ENCODE assay signal across 9 mouse cellular contexts in genomic region chr10:80744262-80744661, GRCm38 (mm10). TPM values are rescaled to one million over a fixed set of nuclear protein-coding genes. Genes with fewer than 3 reads are reported as not detected.
DNase-seq lines count a peak whose midpoint lies in the region; ATAC-seq lines count a peak whose summit lies in the region.
"Had no signal": no experiment of that assay in that cellular context is flagged by ENCODE, and none has a peak within 500 bp of the region (broad histone marks: within the 10 kb centered on the region; RNA-seq: fewer than 3 reads in every experiment).

No protein-coding gene starts in this region.

- no peak overlapping the region for H3K4me3 ChIP-seq in heart, embryonic 11.5 days (ENCODE audit: low read depth, low read length)
- no peak overlapping the region for H3K4me3 ChIP-seq in intestine, embryonic 16.5 days (ENCODE audit: low read length)
- no peak overlapping the region for H3K4me3 ChIP-seq in hindbrain, embryonic 12.5 days
- H3K4me3 ChIP-seq: midbrain, embryonic 12.5 days had no signal

- ATAC-seq in heart, embryonic 11.5 days (replicated peaks; ENCODE audit: insufficient number of reproducible peaks, low FRiP score, low TSS enrichment), result 0 out of 2 replicates have a peak, but pooled peaks have one; percentile 27
- no peak for ATAC-seq in intestine, embryonic 16.5 days
- ATAC-seq in hindbrain, embryonic 12.5 days (ENCODE audit: low FRiP score), result no peak

- no peaks in the 10 kb centered on the region for H3K36me3 ChIP-seq in heart, embryonic 11.5 days (ENCODE audit: control insufficient read depth, insufficient read depth, low read length)
- no peaks in the 10 kb centered on the region for H3K36me3 ChIP-seq in intestine, embryonic 16.5 days (ENCODE audit: control insufficient read depth, insufficient read depth, low read length)
- H3K36me3 ChIP-seq in hindbrain, embryonic 12.5 days, result no peaks in the 10 kb centered on the region
- H3K36me3 ChIP-seq: midbrain, embryonic 12.5 days had no signal

- 31% methylated on average over 5 of the region's 5 CpGs for WGBS in heart, embryonic 11.5 days (ENCODE audit: insufficient replicate concordance)
- WGBS in intestine, embryonic 16.5 days, result 40% methylated on average over 5 of the region's 5 CpGs
- WGBS in hindbrain, embryonic 12.5 days, result 42% methylated on average over 5 of the region's 5 CpGs

- H3K9ac ChIP-seq in heart, embryonic 11.5 days (ENCODE audit: low read depth, low read length), result no peak overlapping the region
- H3K9ac ChIP-seq in intestine, embryonic 16.5 days (ENCODE audit: low read depth, low read length), result no peak overlapping the region
- H3K9ac ChIP-seq in hindbrain, embryonic 12.5 days, result no peak overlapping the region
- H3K9ac ChIP-seq: midbrain, embryonic 12.5 days had no signal

- H3K4me1 ChIP-seq in heart, embryonic 11.5 days (ENCODE audit: control insufficient read depth, insufficient read depth, low read length), result peaks cover 15% of the 10 kb centered on the region
- H3K4me1 ChIP-seq in intestine, embryonic 16.5 days (ENCODE audit: control insufficient read depth, insufficient read depth, low read length), result peaks cover 25% of the 10 kb centered on the region
- peaks cover 22% of the 10 kb centered on the region for H3K4me1 ChIP-seq in hindbrain, embryonic 12.5 days

- H3K27ac ChIP-seq in heart, embryonic 11.5 days (ENCODE audit: low read depth, low read length), result no peak overlapping the region
- H3K27ac ChIP-seq in intestine, embryonic 16.5 days (ENCODE audit: low read length), result no peak overlapping the region
- no peak overlapping the region for H3K27ac ChIP-seq in hindbrain, embryonic 12.5 days
- H3K27ac ChIP-seq: midbrain, embryonic 12.5 days had no signal

- peak; percentile 82 for DNase-seq in adrenal gland, adult 2 months
- DNase-seq in adrenal gland, postnatal 4 days (ENCODE audit: low spot score in 2 of 2), result no peak
- DNase-seq in MN1 (ENCODE audit: low spot score), result peak; percentile 75
- peak; percentile 79 to 83 for DNase-seq in lung, adult 18-20 months
- DNase-seq in testis, postnatal 10 days (ENCODE audit: low spot score), result peak; percentile 62

- H3K4me2 ChIP-seq in heart, embryonic 11.5 days, result no peak overlapping the region
- no peak overlapping the region for H3K4me2 ChIP-seq in intestine, embryonic 16.5 days (ENCODE audit: low read depth, low read length)
- no peak overlapping the region for H3K4me2 ChIP-seq in hindbrain, embryonic 12.5 days (replicated peaks)
- H3K4me2 ChIP-seq: midbrain, embryonic 12.5 days had no signal

- no peaks in the 10 kb centered on the region for H3K9me3 ChIP-seq in heart, embryonic 11.5 days (replicated peaks; ENCODE audit: control insufficient read depth, low read length)
- H3K9me3 ChIP-seq in intestine, embryonic 16.5 days (ENCODE audit: control insufficient read depth, low read length), result no peaks in the 10 kb centered on the region
- H3K9me3 ChIP-seq in hindbrain, embryonic 12.5 days (replicated peaks), result no peaks in the 10 kb centered on the region
- H3K9me3 ChIP-seq: midbrain, embryonic 12.5 days had no signal

- H3K27me3 ChIP-seq in heart, embryonic 11.5 days (ENCODE audit: control insufficient read depth, insufficient read depth, low read length), result no peaks in the 10 kb centered on the region
- no peaks in the 10 kb centered on the region for H3K27me3 ChIP-seq in intestine, embryonic 16.5 days (replicated peaks; ENCODE audit: control insufficient read depth, insufficient read depth, low read length)
- H3K27me3 ChIP-seq in hindbrain, embryonic 12.5 days, result no peaks in the 10 kb centered on the region

RNA-seq across cellular contexts. Expression of gene Ap3d1, which starts 2.2 kb away (rescaled TPM):
- total RNA-seq in adrenal gland, adult 2 months (2021), result 100 to 1,000 TPM in 1 of 2 experiments, 10 to 100 TPM in 1; 85.6 to 104 TPM
- 98.1 and 131 TPM in 2 replicates for polyA plus RNA-seq in adrenal gland, adult 2 months (2012; rRNA removed)
- 100 to 1,000 TPM in 1 of 2 experiments, 10 to 100 TPM in 1; 98.9 to 114 TPM for total RNA-seq in adrenal gland, postnatal 4 days (2021)
- polyA plus RNA-seq in heart, embryonic 11.5 days (2014; fragmentation: Nextera tagmentation; extraction: Ambion mirVana), result 51.5 and 59.3 TPM in 2 replicates
- polyA plus RNA-seq in intestine, embryonic 16.5 days (2015; fragmentation: Nextera tagmentation; extraction: Ambion mirVana), result 57.9 and 58.4 TPM in 2 replicates
- polyA plus RNA-seq in hindbrain, embryonic 12.5 days (2016; fragmentation: Nextera tagmentation; extraction: Ambion mirVana), result 101 TPM in 2 replicates

RNA-seq across cellular contexts. Expression of gene Dot1l, which starts 10.7 kb away (rescaled TPM):
- total RNA-seq in adrenal gland, adult 2 months (2021), result 10 to 100 TPM; 31.7 to 80.6 TPM
- 109 and 170 TPM in 2 replicates for polyA plus RNA-seq in adrenal gland, adult 2 months (2012; rRNA removed)
- 10 to 100 TPM; 81.2 to 83.2 TPM for total RNA-seq in adrenal gland, postnatal 4 days (2021)
- 23.1 and 27.3 TPM in 2 replicates for polyA plus RNA-seq in heart, embryonic 11.5 days (2014; fragmentation: Nextera tagmentation; extraction: Ambion mirVana)
- polyA plus RNA-seq in intestine, embryonic 16.5 days (2015; fragmentation: Nextera tagmentation; extraction: Ambion mirVana), result 9.5 and 9.7 TPM in 2 replicates
- 25.9 and 27.4 TPM in 2 replicates for polyA plus RNA-seq in hindbrain, embryonic 12.5 days (2016; fragmentation: Nextera tagmentation; extraction: Ambion mirVana)

RNA-seq across cellular contexts. Expression of gene Izumo4, which starts 42.3 kb away (rescaled TPM):
- total RNA-seq in adrenal gland, adult 2 months (2021), result 10 to 100 TPM; 13.2 to 21.2 TPM
- polyA plus RNA-seq in adrenal gland, adult 2 months (2012; rRNA removed), result 73.3 and 74.3 TPM in 2 replicates
- 10 to 100 TPM; 18.3 to 24.9 TPM for total RNA-seq in adrenal gland, postnatal 4 days (2021)
- 8.2 and 8.5 TPM in 2 replicates for polyA plus RNA-seq in heart, embryonic 11.5 days (2014; fragmentation: Nextera tagmentation; extraction: Ambion mirVana)
- 18.5 and 25.0 TPM in 2 replicates for polyA plus RNA-seq in intestine, embryonic 16.5 days (2015; fragmentation: Nextera tagmentation; extraction: Ambion mirVana)
- 27.1 and 30.5 TPM in 2 replicates for polyA plus RNA-seq in hindbrain, embryonic 12.5 days (2016; fragmentation: Nextera tagmentation; extraction: Ambion mirVana)

RNA-seq across cellular contexts. Expression of gene Mob3a, which starts 42.5 kb away (rescaled TPM):
- 10 to 100 TPM; 18.0 to 19.4 TPM for total RNA-seq in adrenal gland, adult 2 months (2021)
- polyA plus RNA-seq in adrenal gland, adult 2 months (2012; rRNA removed), result 22.5 and 27.1 TPM in 2 replicates
- 10 to 100 TPM; 16.5 to 16.6 TPM for total RNA-seq in adrenal gland, postnatal 4 days (2021)
- 38.9 and 39.0 TPM in 2 replicates for polyA plus RNA-seq in heart, embryonic 11.5 days (2014; fragmentation: Nextera tagmentation; extraction: Ambion mirVana)
- 39.8 and 41.8 TPM in 2 replicates for polyA plus RNA-seq in intestine, embryonic 16.5 days (2015; fragmentation: Nextera tagmentation; extraction: Ambion mirVana)
- polyA plus RNA-seq in hindbrain, embryonic 12.5 days (2016; fragmentation: Nextera tagmentation; extraction: Ambion mirVana), result 56.5 and 62.9 TPM in 2 replicates

RNA-seq across cellular contexts. Expression of gene Sf3a2, which starts 53.7 kb away (rescaled TPM):
- total RNA-seq in adrenal gland, adult 2 months (2021), result 10 to 100 TPM; 53.6 to 58.7 TPM
- 103 and 104 TPM in 2 replicates for polyA plus RNA-seq in adrenal gland, adult 2 months (2012; rRNA removed)
- 10 to 100 TPM; 79.5 to 79.9 TPM for total RNA-seq in adrenal gland, postnatal 4 days (2021)
- 68.6 and 68.7 TPM in 2 replicates for polyA plus RNA-seq in heart, embryonic 11.5 days (2014; fragmentation: Nextera tagmentation; extraction: Ambion mirVana)
- polyA plus RNA-seq in intestine, embryonic 16.5 days (2015; fragmentation: Nextera tagmentation; extraction: Ambion mirVana), result 62.3 and 63.0 TPM in 2 replicates
- polyA plus RNA-seq in hindbrain, embryonic 12.5 days (2016; fragmentation: Nextera tagmentation; extraction: Ambion mirVana), result 65.3 and 71.8 TPM in 2 replicates

Comparison
In these comparisons a context has a peak if more than half of its experiments do, and no peak if none do; other contexts are left out.
1. DNase-seq: peak in adrenal gland, adult 2 months (single experiment), MN1 (single experiment), lung, adult 18-20 months (2 of 2) and testis, postnatal 10 days (single experiment); none in adrenal gland, postnatal 4 days (0 of 2).